Mouse (Mus musculus): ENCODE data around the gene Klhl5.

The Klhl5 gene

GRCm38 (mm10) chr5:65150376-65150955, 43.1 kb downstream of the Klhl5 start:
- no peak for DNase-seq

- no peak for DNase-seq
Observed at GRCm38 (mm10) chr5:65151276-65151675, 43.9 kb downstream of the Klhl5 start.

- DNase-seq = no peak
Observed at GRCm38 (mm10) chr5:65151767-65152166, 44.4 kb downstream of the Klhl5 start.

GRCm38 (mm10) chr5:65154287-65154686, 46.9 kb downstream of the Klhl5 start:
- DNase-seq = no peak

GRCm38 (mm10) chr5:65156853-65157252, 49.5 kb downstream of the Klhl5 start:
- DNase-seq = no peak

GRCm38 (mm10) chr5:65157412-65158381, 50.4 kb downstream of the Klhl5 start:
- DNase-seq = no peak

GRCm38 (mm10) chr5:65158696-65159305, 51.5 kb downstream of the Klhl5 start:
- no peak for DNase-seq

- DNase-seq = no peak
Observed at GRCm38 (mm10) chr5:65163001-65163400, 55.7 kb downstream of the Klhl5 start.

GRCm38 (mm10) chr5:65163489-65164092, 56.3 kb downstream of the Klhl5 start:
- DNase-seq = no peak

- no peak for DNase-seq
Observed at GRCm38 (mm10) chr5:65170206-65170605, 62.9 kb downstream of the Klhl5 start.

- DNase-seq = peak; percentile 73
Observed at GRCm38 (mm10) chr5:65175035-65175917, 67.9 kb downstream of the Klhl5 start.

GRCm38 (mm10) chr5:65175918-65176484, 68.7 kb downstream of the Klhl5 start:
- no peak for DNase-seq

- DNase-seq = peak; percentile 42
Observed at GRCm38 (mm10) chr5:65177026-65177514, 69.7 kb downstream of the Klhl5 start.

- DNase-seq = no peak
Observed at GRCm38 (mm10) chr5:65178477-65178876, 71.1 kb downstream of the Klhl5 start.

- no peak for DNase-seq
Observed at GRCm38 (mm10) chr5:65181160-65181793, 73.9 kb downstream of the Klhl5 start.

GRCm38 (mm10) chr5:65181794-65182169, 74.4 kb downstream of the Klhl5 start:
- DNase-seq = no peak

- no peak for DNase-seq
Observed at GRCm38 (mm10) chr5:65182268-65182667, 74.9 kb downstream of the Klhl5 start.

- DNase-seq = peak; percentile 49
Observed at GRCm38 (mm10) chr5:65191601-65192000, 84.3 kb downstream of the Klhl5 start.

- no peak for DNase-seq
Observed at GRCm38 (mm10) chr5:65194441-65194840, 87.1 kb downstream of the Klhl5 start.

- DNase-seq = peak; percentile 100
Observed at GRCm38 (mm10) chr5:65199346-65200128, 92.2 kb downstream of the Klhl5 start, which contains the start of gene Wdr19. TSS of gene Wdr19 (plus strand) at chr5:65199696.
